Mouse (Mus musculus) testis, adult 2 months (tissue): Measurements from ENCODE around the gene Tcte1.

ENCODE experiments used
- CTCF ChIP-seq: fragments of 200-500 bp; IDR thresholded peaks from 2 replicates; pipeline ENCODE4 v1.5.1; 2012; ENCODE audit warnings: low read depth, mild to moderate bottlenecking, inconsistent platforms, low read length, moderate library complexity; ENCODE audit not compliant: control insufficient read depth, insufficient read depth, insufficient replicate concordance
- POLR2A ChIP-seq: fragments of 200-500 bp; IDR thresholded peaks from 2 replicates; pipeline ENCODE4 v1.6.1; 2012; ENCODE audit warnings: low read depth, mild to moderate bottlenecking, inconsistent platforms, low read length, moderate library complexity; ENCODE audit not compliant: control insufficient read depth

DNA sequence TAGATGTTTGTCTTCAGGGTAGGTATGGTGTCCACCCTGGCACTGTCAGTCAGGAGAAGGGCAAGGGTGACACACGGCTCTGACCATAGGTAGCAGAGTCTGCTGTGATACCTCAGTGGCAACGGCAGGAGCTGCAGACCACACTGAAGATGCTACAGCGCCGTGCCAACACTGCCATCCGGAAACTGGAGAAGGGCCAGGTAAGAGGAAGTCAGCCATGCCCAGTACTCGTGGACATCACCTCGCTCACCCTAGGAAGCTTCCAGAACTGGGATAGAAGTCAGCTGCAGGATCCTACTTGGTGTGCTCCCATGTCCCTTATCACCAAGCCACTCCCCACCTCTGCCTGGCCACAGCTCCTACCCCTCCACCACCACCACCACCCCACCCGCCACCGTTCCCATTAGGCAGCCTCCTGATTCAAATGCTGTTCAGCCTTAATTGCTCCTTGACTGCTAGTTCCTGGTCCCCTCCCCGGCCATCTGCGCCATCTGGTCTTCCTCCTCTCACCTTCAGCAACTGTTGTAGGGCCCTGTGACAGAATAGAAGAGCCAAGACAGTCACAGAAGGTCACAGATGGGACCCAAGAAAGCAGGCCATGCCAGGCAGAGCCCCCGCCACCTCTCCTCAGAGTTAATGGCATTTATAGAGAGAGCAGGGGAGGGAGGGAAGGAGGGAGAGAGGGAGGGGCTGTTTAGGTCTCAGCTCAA, 4.3 kb upstream of the Tcte1 start:
- no peak for TF ChIP-seq CTCF
- TF ChIP-seq POLR2A, result no peak
